Mouse (Mus musculus): ENCODE measurements at regions not wholly inside any gene's neighbourhood (a gene's known extent, or its start where the extent isn't known, plus 50 kb on each side); places are given as distances from the start of the nearest gene placed in this dataset.

DNA sequence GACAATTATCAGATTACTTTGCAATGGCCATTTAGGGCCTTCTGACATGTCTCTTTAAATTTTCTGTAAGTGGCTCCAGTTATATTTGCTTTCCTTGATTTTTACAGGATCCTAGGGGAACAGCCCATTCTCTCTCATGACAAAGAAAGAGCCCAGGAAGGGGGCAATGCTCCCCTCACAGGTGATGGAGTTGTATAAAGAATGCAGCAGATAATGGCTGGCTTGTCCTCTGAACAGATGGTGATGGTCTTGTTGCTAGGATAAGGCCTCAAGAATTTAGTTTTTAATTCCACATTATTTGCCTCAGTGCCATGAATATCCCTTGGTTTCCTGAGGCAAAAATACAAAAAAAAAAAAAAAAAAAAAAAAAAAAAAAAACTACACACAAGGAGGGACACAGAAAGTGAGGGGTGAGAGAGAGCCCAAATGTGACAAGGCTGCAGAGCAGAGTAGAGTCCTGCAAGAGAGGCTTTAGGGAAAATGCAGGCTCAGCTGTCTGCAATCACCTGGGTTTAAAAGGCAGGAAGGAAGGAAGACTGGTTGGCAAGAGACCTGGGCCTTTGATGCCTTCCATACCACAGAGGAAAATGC, 272.8 kb upstream of the Zeb2 start:
- no peak for TF ChIP-seq CTCF (IDR thresholded peaks at IDR 0.05 in 2 of 3, conservative IDR thresholded peaks at IDR 0.05 in 1 of 3; ENCODE audit: control insufficient read depth in 1 of 3, insufficient read depth in 1 of 3, low read depth in 2 of 3, low read length in 3 of 3, poor library complexity in 1 of 3, severe bottlenecking in 1 of 3)
- no peak for TF ChIP-seq EP300 (IDR thresholded peaks at IDR 0.05; ENCODE audit: low read depth in 1 of 2, low read length in 2 of 2)
